Mouse (Mus musculus) lung, postnatal 25 days (tissue): ENCODE results near the gene D930007J09Rik.

Experiments used
- DNase-seq: peaks from one replicate; pipeline ENCODE4 v3.0.0; 2022; ENCODE audit warnings: low spot score

The D930007J09Rik gene

DNA sequence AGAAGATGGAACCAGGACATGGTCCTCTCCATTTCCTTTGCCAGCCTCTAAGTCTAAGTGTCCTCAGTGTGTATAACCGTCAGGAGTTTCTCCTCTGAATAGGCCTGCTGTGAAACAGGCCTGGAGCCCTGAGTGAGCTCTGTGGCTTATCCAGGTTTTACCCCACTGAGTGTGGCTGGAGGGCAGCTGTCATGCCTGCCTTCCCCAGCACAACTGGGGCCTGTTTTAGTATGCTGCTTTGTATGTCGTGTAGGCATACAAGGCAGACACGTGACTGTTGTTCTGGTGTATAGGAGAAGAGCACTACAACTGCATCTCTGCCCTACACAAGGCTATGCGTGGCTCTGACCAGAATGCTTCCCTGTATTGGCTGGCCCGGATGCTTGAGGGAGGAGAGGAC is 17.3 kb upstream of the D930007J09Rik start:
- DNase-seq: no peak

DNA sequence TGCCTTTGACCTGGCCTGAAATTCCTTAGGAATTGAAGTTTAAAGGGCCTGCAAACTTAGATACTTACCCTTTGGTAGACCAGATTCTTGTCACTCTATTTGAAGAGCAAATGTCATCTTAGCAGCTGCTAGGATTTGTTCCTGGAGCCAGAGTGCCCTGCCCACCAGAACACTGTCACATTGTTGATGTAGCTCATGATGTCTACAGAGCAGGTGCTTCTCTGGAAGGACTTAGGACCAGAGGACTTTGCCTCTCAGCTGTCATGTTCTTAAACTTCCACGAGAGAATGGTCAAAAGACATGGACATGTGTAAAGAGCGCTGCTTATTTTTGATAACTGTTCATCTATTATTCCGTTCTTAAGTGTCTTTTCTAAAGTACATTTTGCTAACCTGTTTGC is 16.6 kb upstream of the D930007J09Rik start:
- no peak for DNase-seq

DNA sequence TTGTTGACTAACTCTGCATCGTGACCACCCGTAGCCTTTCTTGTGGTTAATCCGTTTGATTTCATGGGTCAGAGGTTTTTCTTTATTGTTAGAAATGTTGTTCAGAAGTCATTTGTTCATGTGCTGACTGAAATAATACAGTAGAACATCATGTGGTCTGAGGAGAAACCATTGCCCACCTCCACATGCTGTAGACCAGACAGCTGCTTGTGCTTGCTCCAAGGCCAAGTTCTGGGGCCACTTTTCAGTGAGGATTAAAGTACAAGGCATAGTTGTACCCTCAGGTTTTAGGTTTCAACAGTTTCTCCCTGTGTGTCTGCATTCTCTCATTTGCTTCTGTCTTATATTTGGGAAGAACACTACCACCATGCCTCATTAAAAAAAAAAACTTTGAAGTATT is 5.0 kb upstream of the D930007J09Rik start:
- DNase-seq: no peak

DNA sequence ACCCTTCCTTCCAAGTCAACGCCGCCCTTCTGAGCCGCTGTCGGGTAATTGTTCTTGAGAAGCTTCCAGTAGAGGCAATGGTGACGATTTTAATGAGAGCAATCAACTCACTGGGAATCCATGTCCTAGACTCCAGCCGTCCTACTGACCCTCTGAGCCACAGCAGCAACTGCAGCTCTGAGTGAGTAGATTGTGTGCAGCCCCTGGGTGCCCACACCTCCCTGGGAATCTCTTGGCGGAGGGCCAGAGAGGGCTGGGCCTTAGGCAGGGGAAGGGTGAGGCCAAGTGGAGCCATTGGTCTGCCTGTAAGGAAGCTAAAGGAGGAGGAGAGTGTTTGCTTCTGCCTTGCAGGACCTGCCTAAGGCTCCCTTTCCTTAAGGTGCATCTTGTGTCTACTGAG is 4.2 kb upstream of the D930007J09Rik start:
- DNase-seq: no peak

DNA sequence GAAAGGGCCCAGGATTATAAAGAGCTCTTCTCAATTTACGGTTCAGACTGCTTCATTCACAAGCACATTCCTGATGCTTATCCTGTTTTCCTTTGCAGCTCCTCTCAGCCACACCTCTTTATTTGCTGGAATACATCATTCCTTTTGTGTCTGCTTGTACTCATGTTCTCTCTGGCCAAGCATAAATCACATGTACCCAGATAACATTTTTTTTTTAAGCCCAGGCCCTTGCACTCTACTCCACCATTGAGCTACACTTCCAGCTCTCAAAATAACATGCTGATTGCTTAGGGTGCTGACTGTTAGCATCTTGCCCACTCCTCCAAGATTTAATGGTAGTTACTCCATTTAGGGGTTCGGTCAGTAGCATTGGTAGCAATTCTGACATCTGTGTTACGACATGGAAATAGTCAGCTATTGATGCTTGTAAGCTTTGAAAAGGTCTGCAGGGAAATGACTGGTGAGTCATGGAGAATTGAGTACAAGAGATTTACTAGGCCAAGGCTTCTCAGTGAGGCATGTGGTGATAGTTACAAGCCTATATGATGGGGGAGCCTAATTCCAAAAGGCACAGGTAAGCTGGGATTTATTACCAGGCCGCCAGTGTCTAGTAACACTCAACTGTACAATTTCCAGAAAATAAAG is 1.2 kb upstream of the D930007J09Rik start:
- DNase-seq: no peak

DNA sequence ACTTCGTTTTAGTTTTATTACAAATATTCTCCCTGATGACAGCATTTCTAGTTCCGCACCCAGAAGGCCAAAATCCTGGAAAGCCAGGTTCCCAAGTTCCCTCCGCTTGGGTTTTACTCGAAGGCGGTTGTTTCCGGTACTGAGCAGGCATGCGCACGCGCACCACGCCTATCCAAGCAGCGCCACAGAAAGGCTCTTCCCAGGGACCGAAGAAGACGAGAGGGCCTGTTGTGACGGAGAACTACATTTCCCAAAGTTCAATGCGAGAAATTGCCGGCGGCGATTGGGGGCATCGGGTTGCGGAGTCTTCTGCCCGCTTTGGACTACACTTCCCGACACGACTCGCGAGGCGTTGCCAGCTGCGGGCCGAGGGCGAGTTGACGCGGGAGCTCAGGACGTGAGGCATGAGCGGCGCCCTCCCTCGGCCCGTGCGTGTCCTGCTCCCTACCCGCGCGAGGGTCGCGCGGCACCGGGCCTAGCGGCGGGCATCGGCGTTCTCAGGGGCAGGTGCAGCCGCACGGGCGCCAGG is 892 bp downstream of the D930007J09Rik start, which contains the start of gene Wrnip1:
Gene Wrnip1 (plus strand): TSS at position 346 of the 529 bp plus-strand sequence.
- peak; percentile 99 for DNase-seq

DNA sequence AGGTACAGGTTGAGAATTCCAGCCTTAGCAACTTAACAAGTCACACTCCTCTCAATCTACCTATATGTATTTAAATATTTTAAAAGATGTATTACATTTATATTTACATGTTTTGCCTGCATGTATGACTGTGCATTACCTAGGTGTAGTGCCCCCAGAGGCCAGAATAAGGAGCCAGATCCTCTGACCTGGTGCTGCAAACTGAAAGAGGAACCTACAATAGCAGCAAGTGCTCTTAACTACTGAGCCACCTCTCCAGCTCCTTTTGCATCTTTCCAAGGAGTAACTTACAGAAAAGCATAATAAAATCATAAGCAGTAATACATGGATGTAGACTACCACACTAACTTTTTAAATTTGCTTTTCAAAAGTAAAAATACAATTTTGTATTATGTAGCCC is 1.8 kb downstream of the D930007J09Rik start:
- peak; percentile 25 for DNase-seq

DNA sequence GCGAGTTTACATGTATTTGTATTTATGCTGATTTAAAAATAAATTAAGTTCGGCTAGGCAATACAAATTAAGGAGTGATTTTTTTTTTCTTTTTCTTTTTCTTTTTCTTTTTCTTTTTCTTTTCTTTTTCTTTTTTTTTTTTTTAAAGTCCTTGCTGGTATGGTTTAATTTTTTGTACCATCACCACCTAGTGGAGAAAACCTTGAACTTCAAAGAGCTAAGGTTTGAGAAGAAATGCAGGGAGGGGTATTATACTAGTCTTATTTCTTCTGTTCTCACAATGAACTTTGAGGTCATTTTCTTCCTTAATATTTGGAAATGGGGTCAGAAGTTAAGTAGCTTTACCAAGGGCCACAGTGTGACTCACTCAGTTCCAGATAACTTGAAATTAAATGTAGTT is 3.5 kb downstream of the D930007J09Rik start:
- DNase-seq: no peak

DNA sequence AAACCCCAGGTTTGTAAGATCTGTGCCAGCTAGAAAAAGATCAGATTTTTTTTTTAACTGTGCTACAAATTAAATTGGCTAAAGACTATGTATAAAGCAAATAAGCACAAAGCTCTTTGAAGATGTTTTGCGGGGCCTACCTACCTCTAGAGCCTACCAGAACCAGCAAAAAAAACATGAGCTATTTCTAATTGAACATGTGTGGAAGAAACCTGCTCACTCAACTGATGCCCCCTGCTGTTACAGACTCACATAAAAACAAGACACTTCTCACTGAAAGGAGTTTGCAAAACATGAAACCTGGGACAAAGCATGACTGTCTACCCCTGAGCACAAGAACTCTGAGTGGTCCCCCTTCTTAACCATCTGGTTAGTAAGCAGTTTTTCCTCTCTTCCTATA is 5.6 kb downstream of the D930007J09Rik start:
- DNase-seq: no peak

DNA sequence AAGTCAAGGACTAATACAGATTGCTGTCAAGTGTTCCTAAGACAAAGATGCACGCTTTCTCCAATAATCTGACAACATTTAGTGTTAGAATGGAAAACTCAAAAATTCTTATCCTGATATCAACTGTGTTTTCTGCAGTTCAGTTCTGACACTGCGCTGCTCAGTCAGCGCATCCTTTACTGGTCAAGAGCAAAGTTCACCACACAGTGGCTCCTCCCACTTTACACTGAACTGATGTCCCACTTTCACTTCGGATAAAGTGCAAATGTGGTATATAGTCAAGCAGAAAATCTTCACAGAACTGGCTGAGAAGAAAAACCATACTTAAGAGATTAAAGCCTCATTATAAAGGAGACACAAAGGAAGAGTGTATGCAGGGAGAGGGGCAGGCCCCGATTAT is 7.5 kb downstream of the D930007J09Rik start:
- DNase-seq: no peak

DNA sequence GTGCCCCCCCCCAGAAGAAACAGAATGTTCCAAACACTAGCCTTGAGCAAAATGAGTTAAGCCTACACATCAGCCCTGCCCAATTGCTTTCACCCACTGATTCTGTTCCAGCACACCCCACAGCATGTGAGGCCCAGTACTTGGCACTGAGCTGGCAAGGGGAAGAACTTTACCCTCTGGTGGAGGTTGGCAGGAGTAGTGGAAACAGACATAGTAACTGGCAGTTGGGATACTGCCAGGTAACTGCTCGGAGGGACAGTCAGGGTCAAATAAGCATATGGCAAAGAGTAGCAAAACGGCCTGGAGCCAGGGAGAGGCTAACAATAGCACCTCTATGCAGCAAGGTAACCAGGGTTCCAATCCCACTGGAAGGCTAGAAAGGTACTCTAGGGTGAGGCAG is 8.0 kb downstream of the D930007J09Rik start:
- no peak for DNase-seq

DNA sequence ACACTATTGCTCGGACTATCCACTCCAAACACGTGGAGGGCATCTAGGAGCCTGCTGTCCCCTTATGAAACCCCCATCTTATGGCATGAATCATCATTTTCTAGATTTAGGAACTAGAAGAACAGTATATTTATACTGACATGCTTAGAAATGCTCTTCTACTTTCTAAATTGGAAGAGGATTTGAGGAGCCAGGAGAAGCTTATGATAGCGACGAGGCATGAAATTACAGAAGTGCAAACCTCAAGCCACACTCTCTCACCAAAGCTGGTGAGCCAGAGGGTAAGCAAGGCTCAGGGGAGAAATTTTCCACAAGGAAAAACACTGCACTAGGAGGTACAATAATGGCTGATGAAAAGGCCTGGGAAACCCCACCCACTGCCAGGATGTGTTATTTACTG is 12.9 kb downstream of the D930007J09Rik start:
- no peak for DNase-seq

DNA sequence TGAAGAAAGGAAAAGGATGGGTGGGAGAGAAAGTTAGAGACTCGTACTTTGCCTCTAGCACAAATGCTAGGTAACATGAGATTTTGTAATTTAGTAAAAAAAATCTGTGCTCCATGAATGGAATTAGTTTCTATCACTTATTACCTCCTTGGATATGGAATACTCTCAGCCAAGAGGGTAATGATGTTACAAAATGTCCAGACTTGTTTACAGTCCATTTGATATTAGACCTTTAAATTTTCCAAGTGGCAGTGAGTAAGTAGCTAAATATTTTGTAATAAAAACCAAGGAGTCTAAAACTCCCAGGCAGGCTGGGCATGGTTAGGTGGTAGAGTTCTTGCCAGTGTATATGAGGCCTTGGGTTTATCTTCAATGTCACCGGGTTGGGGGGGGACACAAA is 15.1 kb downstream of the D930007J09Rik start:
- DNase-seq: no peak

DNA sequence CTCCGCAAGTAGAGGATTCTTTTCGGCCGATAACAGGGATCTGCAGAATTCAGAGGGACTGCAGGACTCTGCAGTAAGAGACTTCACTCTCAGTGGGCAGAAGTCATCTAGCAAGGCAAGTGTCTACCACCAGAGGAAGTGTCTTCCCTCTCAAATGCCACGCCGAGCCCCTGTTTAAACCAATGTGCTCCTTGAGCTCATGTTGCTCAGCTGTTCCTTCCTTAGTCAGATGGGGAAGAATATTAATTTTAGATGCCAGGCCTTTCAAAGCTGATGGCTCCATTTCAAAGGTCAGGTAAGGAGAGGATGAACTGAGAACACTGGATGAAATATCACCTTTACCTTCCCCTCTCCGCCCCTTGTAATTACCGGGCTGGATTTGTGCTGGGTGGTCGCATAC is 18.8 kb downstream of the D930007J09Rik start, which contains the start of gene Mylk4:
Gene Mylk4 (minus strand): TSS at position 139 of the 400 bp plus-strand sequence.
- DNase-seq: no peak

DNA sequence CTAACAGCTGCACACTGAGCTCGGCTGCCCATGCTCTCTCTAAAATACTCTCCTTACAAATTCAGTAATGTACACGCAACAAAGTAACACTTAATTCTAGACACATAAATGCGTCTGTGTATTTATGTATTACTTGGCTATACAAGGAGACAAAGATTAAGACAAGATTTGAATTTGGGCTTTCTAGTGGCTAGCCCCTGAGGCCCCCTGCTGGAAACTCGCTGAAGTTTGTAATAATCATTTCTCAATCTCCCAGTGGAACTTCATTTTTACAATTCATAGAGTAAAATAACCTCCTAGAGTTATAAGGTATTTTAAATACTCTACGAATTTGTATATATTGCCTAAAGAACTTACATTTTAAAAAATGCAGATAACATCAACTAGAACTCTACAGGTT is 19.6 kb downstream of the D930007J09Rik start:
- no peak for DNase-seq

DNA sequence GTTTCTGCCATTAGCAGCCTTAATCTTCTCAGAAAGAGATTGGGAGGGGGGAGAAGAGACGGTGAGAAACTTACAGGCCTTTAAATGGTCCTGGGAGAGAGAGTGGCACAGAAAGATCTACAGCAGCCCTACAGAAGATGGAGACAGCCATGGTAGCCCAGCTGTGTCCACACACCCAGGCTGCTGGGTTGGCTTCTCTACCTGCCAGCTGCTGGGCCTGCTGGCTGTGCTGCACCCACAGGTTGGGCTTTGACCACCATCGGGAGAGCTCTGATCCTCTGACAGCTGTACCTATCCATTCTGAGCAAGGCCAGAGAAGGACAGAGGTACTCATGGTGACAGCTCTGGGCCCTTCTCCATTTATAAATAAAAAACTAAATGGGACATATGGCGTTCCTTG is 23.8 kb downstream of the D930007J09Rik start:
- DNase-seq: no peak

DNA sequence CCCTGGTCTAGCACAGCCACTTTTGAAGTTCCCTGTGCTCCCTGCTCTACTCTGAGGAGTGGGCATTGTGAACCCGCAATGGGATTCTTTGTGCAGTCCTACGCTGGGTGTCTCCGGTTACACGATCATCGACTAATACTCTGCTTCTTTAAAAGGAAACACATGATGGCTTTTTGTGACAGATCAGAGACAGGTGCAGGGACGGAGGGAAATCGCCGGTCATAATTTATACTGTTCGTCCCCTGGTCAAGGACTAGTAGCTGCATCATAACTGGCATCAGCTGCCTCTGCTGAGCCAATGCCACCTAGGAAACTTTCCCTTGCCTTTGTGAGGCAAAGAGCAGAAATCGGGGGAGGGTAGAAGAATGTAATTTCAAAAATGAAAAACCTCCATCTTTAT is 26.3 kb downstream of the D930007J09Rik start:
- DNase-seq: no peak

DNA sequence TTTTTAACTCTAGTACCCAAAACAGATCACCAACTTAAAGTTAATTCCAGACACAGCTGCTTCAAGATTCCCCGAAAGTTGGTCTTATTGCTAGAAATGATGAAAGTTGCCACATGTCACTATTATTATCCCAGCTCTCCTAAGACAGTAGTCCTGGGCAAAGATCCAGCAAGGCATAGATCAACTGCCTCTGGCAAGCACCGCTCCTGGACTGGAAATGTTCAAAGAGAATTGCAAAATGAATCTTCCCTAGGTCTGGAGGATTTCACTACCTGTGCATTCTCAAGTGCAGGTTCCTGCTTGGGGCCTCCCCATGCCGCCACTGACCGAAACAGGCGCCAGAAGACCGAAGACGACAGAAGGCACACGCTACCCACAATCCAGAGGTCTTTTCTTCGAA is 26.8 kb downstream of the D930007J09Rik start:
- no peak for DNase-seq

DNA sequence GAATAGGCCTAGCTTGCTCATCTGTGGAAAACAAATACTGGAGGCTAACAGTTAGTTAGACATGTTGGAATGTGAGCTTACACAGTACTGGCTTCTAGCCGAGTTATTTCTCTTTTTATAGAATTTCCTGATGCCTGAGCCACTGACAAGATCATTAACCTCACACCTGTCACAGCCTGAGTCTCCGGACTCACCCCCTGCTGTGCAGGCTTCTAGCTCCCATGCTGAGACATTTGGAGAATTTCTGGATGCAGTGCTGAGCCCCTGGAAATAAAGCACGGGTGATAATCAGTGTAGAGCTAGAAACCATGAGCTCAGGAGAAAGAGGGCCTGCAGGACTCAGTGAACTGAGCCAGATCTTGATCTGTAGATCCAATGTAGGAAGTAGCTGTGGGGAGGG is 32.7 kb downstream of the D930007J09Rik start:
- no peak for DNase-seq

DNA sequence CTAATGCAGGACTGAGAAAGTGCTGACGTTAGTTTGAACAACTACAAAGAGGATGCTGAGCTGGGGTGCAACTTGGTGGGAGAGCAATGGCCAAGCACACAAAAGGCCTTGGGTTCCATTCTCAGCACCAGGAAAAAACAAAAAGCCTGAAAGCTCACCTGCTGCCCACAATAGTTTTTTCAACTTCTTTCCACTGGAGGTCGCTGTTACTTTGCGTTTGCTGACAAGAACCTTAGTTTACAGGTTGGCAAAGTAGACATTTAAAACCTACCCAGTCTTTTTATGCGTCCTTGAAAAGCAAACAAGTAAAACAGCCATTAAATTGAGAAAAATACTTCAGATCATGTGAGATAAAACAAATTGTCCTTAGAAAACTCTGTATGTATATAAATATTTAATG is 34.5 kb downstream of the D930007J09Rik start:
- DNase-seq: peak; percentile 26

DNA sequence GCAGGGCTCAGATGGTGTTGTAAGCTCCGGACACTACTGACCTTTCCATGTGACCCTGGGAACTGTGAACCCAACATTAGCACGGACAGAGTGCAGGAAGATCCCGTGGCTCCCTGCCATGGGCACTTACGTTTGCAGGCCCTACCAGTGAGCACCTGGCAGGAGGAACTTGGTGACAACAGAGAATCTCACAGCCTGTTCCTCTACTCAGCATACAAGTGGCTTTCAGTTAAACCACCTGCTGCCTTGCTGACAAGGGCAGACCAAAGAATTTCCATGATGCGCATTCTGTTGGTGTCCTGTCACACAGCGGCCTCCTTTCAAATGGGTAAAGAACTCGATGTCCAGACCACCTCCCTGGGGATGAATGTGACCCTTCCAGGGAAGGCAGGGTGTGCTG is 38.2 kb downstream of the D930007J09Rik start:
- peak; percentile 36 for DNase-seq

DNA sequence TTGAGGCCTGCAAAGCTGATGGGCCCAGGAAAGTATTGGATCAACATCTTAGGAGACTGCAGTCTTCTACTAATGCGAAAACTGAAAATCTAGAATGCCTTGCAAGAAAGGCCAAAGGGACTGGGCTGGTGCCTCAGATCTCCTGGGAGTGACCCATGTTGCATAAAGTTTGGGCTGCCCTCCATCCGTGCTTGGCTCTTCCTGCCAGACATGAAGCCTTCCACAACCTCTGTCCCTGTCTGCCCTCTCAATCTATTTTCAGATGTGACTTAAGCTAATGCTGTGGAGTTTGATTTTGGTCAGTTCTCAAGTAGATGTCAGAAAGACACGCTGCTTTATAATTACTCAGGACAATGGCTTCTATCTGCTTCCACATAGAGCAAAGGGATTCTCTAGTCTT is 39.5 kb downstream of the D930007J09Rik start:
- peak; percentile 41 for DNase-seq

DNA sequence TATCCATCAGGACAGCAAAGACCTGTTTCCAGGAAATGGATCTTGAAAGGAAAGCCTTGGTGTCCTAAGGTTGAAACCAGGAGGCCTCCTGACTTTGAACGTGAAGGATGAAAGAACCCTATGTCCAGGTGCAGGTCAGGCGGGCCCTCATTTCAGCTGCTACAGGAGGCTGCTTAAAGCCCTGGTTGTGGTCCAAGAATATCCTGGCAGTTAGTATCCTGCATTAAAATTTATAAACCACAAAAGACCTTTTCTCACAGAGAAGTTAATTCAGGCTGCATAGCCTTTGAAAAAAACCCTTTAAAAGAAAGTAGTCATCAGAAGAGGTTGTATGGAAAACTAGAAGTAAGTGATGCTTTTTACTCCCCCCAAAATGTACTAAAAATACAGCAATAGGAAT is 41.9 kb downstream of the D930007J09Rik start:
- no peak for DNase-seq

DNA sequence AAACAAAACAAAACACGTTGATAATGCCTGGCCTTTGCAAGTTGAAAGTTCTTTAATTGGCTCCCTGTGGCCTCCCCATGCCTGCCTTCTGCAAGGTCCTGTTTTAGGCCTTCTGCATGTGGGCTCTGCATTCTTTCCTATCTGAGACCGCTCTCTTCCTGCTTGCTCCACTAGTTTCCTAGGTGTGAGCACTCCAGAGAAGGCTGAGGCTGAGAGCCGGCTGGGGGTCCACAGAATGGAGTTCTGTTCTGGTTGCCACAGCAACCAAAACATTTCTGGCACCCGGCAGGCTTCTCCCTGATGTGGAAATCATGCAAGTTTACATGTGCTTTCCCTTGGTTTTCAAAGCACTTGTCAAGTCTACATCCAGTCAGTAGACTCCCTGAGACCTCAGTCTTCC is 43.6 kb downstream of the D930007J09Rik start:
- DNase-seq: no peak
